Mouse (Mus musculus) neural tube, embryonic 15.5 days (tissue): ENCODE data around the gene Mfsd4a. TPM values are rescaled to one million over a fixed set of nuclear protein-coding genes. Genes with fewer than 3 reads are reported as not detected.

ENCODE experiments used
- ATAC-seq: fragments of 200-750 bp; cut with Nextera tagmentation; 2 replicates; pipeline ENCODE4 v1.8.0; 2017; ENCODE audit warnings: mild to moderate bottlenecking, moderate TSS enrichment, moderate library complexity; ENCODE audit not compliant: low FRiP score
- H3K27ac ChIP-seq: fragments of 300-500 bp; sonication (generic); replicated peaks from 2 replicates; pipeline ENCODE4 v1.5.1; 2015; ENCODE audit warnings: mild to moderate bottlenecking, inconsistent platforms
- H3K27me3 ChIP-seq: fragments of 300-500 bp; sonication (generic); replicated peaks from 2 replicates; pipeline ENCODE4 v1.6.1; 2015; ENCODE audit warnings: inconsistent platforms
- H3K36me3 ChIP-seq: fragments of 300-500 bp; sonication (generic); 2 replicates; pipeline ENCODE4 v1.6.1; 2015; ENCODE audit warnings: inconsistent platforms
- H3K4me1 ChIP-seq: fragments of 300-500 bp; sonication (generic); 2 replicates; pipeline ENCODE4 v1.6.1; 2015; ENCODE audit warnings: inconsistent platforms
- H3K4me2 ChIP-seq: fragments of 300-500 bp; sonication (generic); 2 replicates; pipeline ENCODE4 v1.6.1; 2015; ENCODE audit warnings: inconsistent platforms, mild to moderate bottlenecking, moderate library complexity
- H3K4me3 ChIP-seq: fragments of 300-500 bp; sonication (generic); replicated peaks from 2 replicates; pipeline ENCODE4 v1.5.1; 2015; ENCODE audit warnings: mild to moderate bottlenecking, inconsistent platforms
- H3K9ac ChIP-seq: fragments of 300-500 bp; sonication (generic); replicated peaks from 2 replicates; pipeline ENCODE4 v1.6.1; 2015; ENCODE audit warnings: mild to moderate bottlenecking, inconsistent platforms
- H3K9me3 ChIP-seq: fragments of 300-500 bp; sonication (generic); replicated peaks from 2 replicates; pipeline ENCODE4 v1.6.1; 2016; ENCODE audit warnings: inconsistent platforms
- WGBS: fragments of 180-500 bp; shearing (Covaris S2); methylation state at CpG from one replicate; pipeline ENCODE4 v1.1.7; 2015; ENCODE audit warnings: mixed read lengths; 5-methylcytosine and 5-hydroxymethylcytosine counted together
- polyA plus RNA-seq: library from polyadenylated mRNA; unstranded; fragments of >200 nt; fragmentation: Nextera tagmentation; extraction: Ambion mirVana; gene quantifications from 2 replicates; pipeline ENCODE4 v1.2.1, GENCODE M21; 2015

Gene Mfsd4a
- polyA plus RNA-seq, 1 experiment from 2014 or later = 7.8 TPM

GRCm38 (mm10) chr1:132063096-132063495 is 4.8 kb downstream of the Mfsd4a start:
- H3K4me2 ChIP-seq = no peak overlapping the region

GRCm38 (mm10) chr1:132061750-132062541 is 5.9 kb downstream of the Mfsd4a start:
- Histone ChIP-seq H3K4me1 (peaks cover 2% of the 10 kb centered on the region), H3K9ac (no peak overlapping the region), H3K27ac (no peak overlapping the region), H3K9me3 (no peaks in the 10 kb centered on the region), H3K4me3 (no peak overlapping the region), H3K36me3 (no peaks in the 10 kb centered on the region), H3K27me3 (peaks cover 14% of the 10 kb centered on the region), H3K4me2 (no peak overlapping the region)
- 47% methylated on average over 6 of the region's 6 CpGs for WGBS
- no peak for ATAC-seq

More at GRCm38 (mm10) chr1:132063096-132063495, 4.8 kb downstream of the Mfsd4a start:
- Histone ChIP-seq H3K9me3 (no peaks in the 10 kb centered on the region), H3K4me1 (peaks cover 14% of the 10 kb centered on the region), H3K9ac (no peak overlapping the region), H3K36me3 (no peaks in the 10 kb centered on the region), H3K27me3 (peaks cover 19% of the 10 kb centered on the region), H3K4me3 (no peak overlapping the region), H3K27ac (no peak overlapping the region)
- no peak for ATAC-seq
- 88% methylated on average over 4 of the region's 4 CpGs for WGBS

DNA sequence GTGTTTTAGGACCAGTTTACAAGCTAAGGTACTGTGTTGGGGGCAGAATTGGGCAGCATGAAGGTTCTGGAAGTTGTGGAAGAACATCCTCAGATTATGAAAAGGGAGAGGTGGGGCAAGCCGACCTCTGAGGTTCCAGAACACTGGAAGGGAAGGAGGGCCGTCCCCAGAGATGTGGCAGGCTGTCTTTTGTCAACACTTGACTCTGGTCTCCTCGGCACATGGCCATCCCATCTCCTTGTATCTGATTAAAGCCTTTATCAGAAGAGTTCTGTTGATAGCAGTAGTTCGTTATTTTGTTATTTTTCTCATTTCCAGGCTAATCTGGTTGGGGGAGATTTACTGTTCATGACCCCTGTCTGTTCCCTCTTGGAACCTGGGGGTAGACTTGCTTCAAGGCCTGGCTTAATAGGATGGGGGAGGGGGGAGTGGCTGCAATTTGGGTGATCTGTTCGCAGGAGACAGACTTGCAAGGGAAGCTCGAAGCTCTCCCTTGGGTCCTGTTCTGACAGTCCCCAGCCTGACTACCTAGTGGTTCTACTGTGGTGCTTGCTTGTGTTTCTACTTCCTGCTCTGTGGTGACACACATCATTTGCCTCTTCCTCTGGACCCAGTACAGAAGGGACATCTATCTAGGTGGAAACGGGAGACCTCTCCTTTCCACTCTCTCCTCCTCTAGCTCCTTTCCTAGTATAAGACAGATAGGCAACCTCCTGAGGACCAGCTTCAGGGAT is 7.7 kb downstream of the Mfsd4a start:
- H3K27ac ChIP-seq = no peak overlapping the region
- no peak overlapping the region for H3K9ac ChIP-seq
- WGBS = 65% methylated on average over 7 of the region's 7 CpGs
- H3K36me3 ChIP-seq = no peaks in the 10 kb centered on the region
- no peaks in the 10 kb centered on the region for H3K27me3 ChIP-seq
- H3K4me1 ChIP-seq = no peaks in the 10 kb centered on the region
- no peaks in the 10 kb centered on the region for H3K9me3 ChIP-seq
- no peak overlapping the region for H3K4me2 ChIP-seq
- ATAC-seq = no peak
- no peak overlapping the region for H3K4me3 ChIP-seq

GRCm38 (mm10) chr1:132058558-132058957 is 9.3 kb downstream of the Mfsd4a start:
- no peaks in the 10 kb centered on the region for H3K27me3 ChIP-seq
- no peak overlapping the region for H3K9ac ChIP-seq
- no peak overlapping the region for H3K4me2 ChIP-seq
- WGBS = 91% methylated on average over 5 of the region's 5 CpGs
- H3K4me3 ChIP-seq = no peak overlapping the region
- no peak for ATAC-seq
- no peak overlapping the region for H3K27ac ChIP-seq
- H3K36me3 ChIP-seq = no peaks in the 10 kb centered on the region
- H3K4me1 ChIP-seq = no peaks in the 10 kb centered on the region
- H3K9me3 ChIP-seq = no peaks in the 10 kb centered on the region

DNA sequence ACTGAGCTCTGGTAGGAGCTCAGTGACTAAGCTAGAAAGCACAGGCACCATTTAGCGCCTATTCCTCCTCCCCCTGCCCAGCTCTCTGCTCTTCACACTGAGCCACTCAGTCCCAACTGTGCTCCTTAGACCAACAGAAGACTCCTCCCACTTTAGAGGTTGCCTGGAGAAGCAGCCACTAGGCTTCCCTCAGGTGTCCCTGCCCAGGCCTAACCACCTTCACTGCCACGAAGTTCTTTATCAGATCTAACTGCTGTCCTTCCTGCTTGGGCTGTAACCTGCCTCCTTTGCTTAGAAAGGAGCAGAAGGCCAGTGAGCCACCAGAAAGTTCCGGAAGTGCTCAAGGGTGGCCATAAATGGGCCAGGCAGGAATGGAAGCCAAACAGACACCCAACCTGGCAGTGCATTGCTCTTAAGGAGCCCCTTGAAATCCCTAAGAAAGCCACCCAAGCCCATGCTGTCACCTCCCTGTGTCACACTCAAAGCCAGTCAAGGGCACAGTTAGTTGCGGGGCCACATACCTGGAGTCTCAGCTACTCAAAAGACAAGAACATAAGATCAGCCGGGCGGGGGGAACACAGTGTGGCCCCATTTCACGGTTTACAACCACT is 12.7 kb downstream of the Mfsd4a start:
- no peak for ATAC-seq
- H3K27me3 ChIP-seq = no peaks in the 10 kb centered on the region
- no peaks in the 10 kb centered on the region for H3K9me3 ChIP-seq
- H3K27ac ChIP-seq = no peak overlapping the region
- no peak overlapping the region for H3K4me2 ChIP-seq
- no peaks in the 10 kb centered on the region for H3K36me3 ChIP-seq
- no peak overlapping the region for H3K9ac ChIP-seq
- no peaks in the 10 kb centered on the region for H3K4me1 ChIP-seq
- 81% methylated on average over 7 of the region's 7 CpGs for WGBS
- H3K4me3 ChIP-seq = no peak overlapping the region

- ATAC-seq = no peak
- no peak overlapping the region for H3K9ac ChIP-seq
- no peak overlapping the region for H3K4me3 ChIP-seq
- no peak overlapping the region for H3K4me2 ChIP-seq
- H3K4me1 ChIP-seq = no peaks in the 10 kb centered on the region
- 82% methylated on average over 3 of the region's 3 CpGs for WGBS
- H3K9me3 ChIP-seq = no peaks in the 10 kb centered on the region
- no peak overlapping the region for H3K27ac ChIP-seq
- no peaks in the 10 kb centered on the region for H3K36me3 ChIP-seq
- no peaks in the 10 kb centered on the region for H3K27me3 ChIP-seq
Observed at GRCm38 (mm10) chr1:132054387-132054786, 13.5 kb downstream of the Mfsd4a start.

GRCm38 (mm10) chr1:132051746-132052145 is 16.1 kb downstream of the Mfsd4a start:
- Histone ChIP-seq H3K27me3 (no peaks in the 10 kb centered on the region), H3K27ac (no peak overlapping the region), H3K4me1 (no peaks in the 10 kb centered on the region), H3K4me3 (no peak overlapping the region), H3K36me3 (no peaks in the 10 kb centered on the region), H3K4me2 (no peak overlapping the region), H3K9ac (no peak overlapping the region), H3K9me3 (no peaks in the 10 kb centered on the region)
- no peak for ATAC-seq
- 90% methylated on average over 3 of the region's 3 CpGs for WGBS

DNA sequence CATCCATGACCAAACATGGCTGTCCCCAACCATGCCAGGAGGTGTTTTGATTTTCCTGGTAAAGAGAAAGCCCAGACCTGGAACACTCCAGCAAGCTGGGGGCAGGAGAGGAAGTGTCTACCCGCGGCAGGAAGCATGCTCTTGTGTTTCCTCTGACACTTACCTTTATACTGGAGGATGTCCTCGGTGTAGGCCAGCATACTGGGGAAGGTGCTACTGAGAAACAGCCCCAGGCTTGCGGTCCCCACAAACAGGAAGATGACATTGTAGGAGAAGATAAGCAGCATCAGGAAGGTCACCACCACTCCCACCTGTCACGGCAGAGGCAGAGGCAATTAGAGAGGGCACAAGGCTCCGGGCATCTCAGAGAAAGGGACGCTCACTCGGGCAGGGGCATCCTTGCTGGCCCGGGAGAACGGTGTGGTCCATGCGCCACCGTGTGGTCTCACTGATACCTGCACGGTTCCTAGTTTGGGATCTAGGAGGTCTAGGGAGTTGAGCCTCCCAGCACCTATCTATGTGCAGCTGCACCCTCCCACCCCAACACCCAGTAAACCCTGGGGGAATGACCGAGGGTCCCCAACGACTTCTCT is 21.6 kb downstream of the Mfsd4a start:
- 24% methylated on average over 15 of the region's 15 CpGs for WGBS
- H3K4me3 ChIP-seq = no peak overlapping the region
- no peak overlapping the region for H3K4me2 ChIP-seq
- ATAC-seq = peak; percentile 55; the same call in 1 of the 2 replicates
- H3K36me3 ChIP-seq = no peaks in the 10 kb centered on the region
- no peaks in the 10 kb centered on the region for H3K27me3 ChIP-seq
- H3K9me3 ChIP-seq = no peaks in the 10 kb centered on the region
- no peak overlapping the region for H3K27ac ChIP-seq
- H3K9ac ChIP-seq = no peak overlapping the region
- H3K4me1 ChIP-seq = peaks cover 4% of the 10 kb centered on the region; the same call in 1 of the 2 replicates

GRCm38 (mm10) chr1:132043759-132044158 is 24.1 kb downstream of the Mfsd4a start:
- Histone ChIP-seq H3K4me3 (no peak overlapping the region), H3K9ac (no peak overlapping the region), H3K4me2 (no peak overlapping the region), H3K4me1 (peaks cover 11% of the 10 kb centered on the region), H3K27me3 (no peaks in the 10 kb centered on the region), H3K27ac (no peak overlapping the region), H3K9me3 (no peaks in the 10 kb centered on the region), H3K36me3 (no peaks in the 10 kb centered on the region)
- 78% methylated on average over 4 of the region's 4 CpGs for WGBS
- no peak for ATAC-seq

GRCm38 (mm10) chr1:132040201-132040621 is 27.7 kb downstream of the Mfsd4a start:
- Histone ChIP-seq H3K27ac (peak overlapping the region; percentile 37), H3K9ac (no peak overlapping the region), H3K4me1 (peaks cover 8% of the 10 kb centered on the region), H3K27me3 (no peaks in the 10 kb centered on the region), H3K4me2 (no peak overlapping the region), H3K36me3 (no peaks in the 10 kb centered on the region), H3K9me3 (no peaks in the 10 kb centered on the region), H3K4me3 (no peak overlapping the region)
- no peak for ATAC-seq
- 59% methylated on average over 9 of the region's 9 CpGs for WGBS

GRCm38 (mm10) chr1:132038753-132039152 is 29.1 kb downstream of the Mfsd4a start:
- Histone ChIP-seq H3K4me1 (peaks cover 8% of the 10 kb centered on the region), H3K4me2 (no peak overlapping the region), H3K9ac (no peak overlapping the region), H3K27ac (no peak overlapping the region), H3K36me3 (peaks cover 7% of the 10 kb centered on the region; the same call in 1 of the 2 replicates), H3K27me3 (no peaks in the 10 kb centered on the region), H3K4me3 (no peak overlapping the region), H3K9me3 (no peaks in the 10 kb centered on the region)
- ATAC-seq = no peak
- WGBS = 79% methylated on average over 5 of the region's 5 CpGs
